Mouse (Mus musculus) E14TG2a.4 (cell line): ENCODE results near the gene Tacc2.
A peak's percentile ranks its signal among the peaks of the same experiment; 100 is the strongest.

Experiments used
- H3K27me3 ChIP-seq: 2 replicates; pipeline ENCODE4 v1.6.1; 2014; ENCODE audit warnings: low read length, control low read depth; ENCODE audit not compliant: insufficient read depth
- H3K36me3 ChIP-seq: 2 replicates; pipeline ENCODE4 v1.6.1; 2014; ENCODE audit warnings: low read length, control low read depth; ENCODE audit not compliant: insufficient read depth
- H3K4me1 ChIP-seq: replicated peaks from 2 replicates; pipeline ENCODE4 v1.6.1; 2014; ENCODE audit warnings: low read depth, low read length, control low read depth
- H3K4me3 ChIP-seq: replicated peaks from 2 replicates; pipeline ENCODE4 v1.5.1; 2014; ENCODE audit warnings: mild to moderate bottlenecking, low read length
- H3K9me3 ChIP-seq: 2 replicates; pipeline ENCODE4 v1.6.1; 2014; ENCODE audit warnings: low read length, control low read depth
- CTCF ChIP-seq: conservative IDR thresholded peaks from 2 replicates; pipeline ENCODE4 v1.5.1; 2014; ENCODE audit warnings: low read length
- NANOG ChIP-seq: IDR thresholded peaks from 2 replicates; pipeline ENCODE4 v1.6.1; 2014; ENCODE audit warnings: borderline replicate concordance, low read length, mixed read lengths
- POU5F1 ChIP-seq: IDR thresholded peaks from 2 replicates; pipeline ENCODE4 v1.6.1; 2014; ENCODE audit warnings: low read length, borderline replicate concordance

Tacc2 gene

DNA sequence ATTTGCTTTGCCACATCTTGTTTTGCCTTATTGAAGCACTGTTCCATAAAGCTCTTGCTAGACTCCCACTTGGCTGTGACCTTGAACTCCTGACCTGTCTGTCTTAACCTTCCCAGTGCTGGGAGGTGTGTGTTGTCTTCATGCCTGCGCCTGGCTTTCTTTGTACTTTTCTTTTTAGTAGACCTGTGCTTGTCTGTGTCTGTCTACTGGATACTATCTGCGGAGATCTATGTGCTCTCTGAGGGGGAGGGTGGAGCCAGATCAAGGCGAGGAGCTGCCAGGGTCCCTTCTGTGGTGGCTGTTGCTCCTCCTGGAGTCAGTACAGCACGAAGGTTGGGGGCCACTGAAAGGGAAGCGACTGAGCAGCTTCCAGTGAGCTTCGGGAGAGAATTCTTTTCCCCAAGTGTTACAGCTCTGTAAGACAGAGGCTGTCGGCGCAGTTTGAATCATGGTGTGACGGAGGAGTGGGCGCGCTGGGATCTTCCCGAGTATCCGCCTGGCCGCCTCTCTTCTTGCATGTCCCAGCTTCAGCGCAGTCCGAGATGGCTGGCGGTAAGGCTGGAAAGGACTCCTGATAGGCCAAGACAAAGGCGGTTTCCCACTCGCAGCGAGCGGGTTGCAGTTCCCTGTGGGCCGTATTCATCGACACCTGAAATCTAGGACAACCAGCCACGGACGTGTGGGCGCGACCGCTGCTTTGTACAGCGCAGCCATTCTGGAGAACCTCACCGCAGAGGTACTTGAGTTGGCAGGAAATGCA, 189.4 kb downstream of the Tacc2 start:
- Histone ChIP-seq H3K4me1 (peaks cover 36% of the 10 kb centered on the region), H3K9me3 (peaks cover 14% of the 10 kb centered on the region), H3K27me3 (no peaks in the 10 kb centered on the region), H3K4me3 (peak overlapping the region; percentile 69), H3K36me3 (peaks cover 27% of the 10 kb centered on the region)
- no peak for TF ChIP-seq NANOG

DNA sequence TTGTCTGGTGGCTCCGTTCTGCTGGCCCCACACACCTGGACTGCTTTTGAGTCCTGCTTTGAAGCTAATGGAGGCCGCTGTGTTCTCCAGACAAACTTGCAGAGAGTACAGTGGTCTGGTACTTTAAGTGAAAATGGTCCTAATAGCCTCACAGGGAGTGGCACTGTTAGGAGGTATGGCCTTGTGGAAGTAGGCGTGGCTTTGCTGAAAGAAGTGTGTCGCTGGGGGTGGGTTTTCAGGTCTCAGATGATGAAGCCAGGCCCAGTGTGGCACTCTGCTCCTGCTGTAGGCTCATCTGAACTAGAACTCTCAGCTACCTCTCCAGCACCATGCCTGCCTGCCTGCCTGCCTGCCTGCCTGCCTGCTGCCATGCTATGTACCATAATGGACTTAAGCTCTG, 190.9 kb downstream of the Tacc2 start:
- peaks cover 31% of the 10 kb centered on the region for H3K4me1 ChIP-seq
- no peaks in the 10 kb centered on the region for H3K27me3 ChIP-seq
- peaks cover 14% of the 10 kb centered on the region for H3K9me3 ChIP-seq
- TF ChIP-seq NANOG (no peak), POU5F1 (no peak), CTCF (no peak)
- H3K36me3 ChIP-seq, result peaks cover 25% of the 10 kb centered on the region
- no peak overlapping the region for H3K4me3 ChIP-seq

DNA sequence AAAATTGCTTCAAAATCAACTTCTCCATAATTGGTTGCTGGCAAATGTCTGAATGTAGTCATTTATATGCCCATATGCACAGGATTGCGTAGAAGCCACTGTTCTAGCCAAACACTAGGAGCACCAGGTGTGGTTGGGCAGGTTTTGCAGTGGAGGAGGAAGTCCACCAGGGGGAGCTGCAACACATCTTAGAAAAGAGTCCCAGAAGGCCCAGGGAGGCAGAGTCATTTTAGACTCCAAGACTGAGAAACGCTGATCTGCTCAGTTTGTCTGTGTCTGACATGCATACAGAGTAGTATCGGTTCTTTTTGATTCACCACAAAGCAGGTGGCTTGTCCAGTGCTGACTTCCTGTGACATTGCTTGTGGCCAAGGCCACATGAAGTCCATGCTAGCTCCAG, 193.5 kb downstream of the Tacc2 start:
- peaks cover 29% of the 10 kb centered on the region for H3K4me1 ChIP-seq
- H3K36me3 ChIP-seq, result no peaks in the 10 kb centered on the region
- TF ChIP-seq CTCF (peak; percentile 84), POU5F1 (no peak)
- H3K27me3 ChIP-seq, result 0 out of 2 replicates have a peak, but pooled peaks cover 2% of the 10 kb centered on the region
- peaks cover 14% of the 10 kb centered on the region for H3K9me3 ChIP-seq
- no peak overlapping the region for H3K4me3 ChIP-seq

GRCm38 (mm10) chr7:130773171-130773830, 196.1 kb downstream of the Tacc2 start:
- TF ChIP-seq CTCF (peak; percentile 90), POU5F1 (no peak)
- Histone ChIP-seq H3K4me1 (peaks cover 8% of the 10 kb centered on the region), H3K36me3 (no peaks in the 10 kb centered on the region), H3K27me3 (0 out of 2 replicates have a peak, but pooled peaks cover 2% of the 10 kb centered on the region), H3K9me3 (peaks cover 10% of the 10 kb centered on the region), H3K4me3 (no peak overlapping the region)

DNA sequence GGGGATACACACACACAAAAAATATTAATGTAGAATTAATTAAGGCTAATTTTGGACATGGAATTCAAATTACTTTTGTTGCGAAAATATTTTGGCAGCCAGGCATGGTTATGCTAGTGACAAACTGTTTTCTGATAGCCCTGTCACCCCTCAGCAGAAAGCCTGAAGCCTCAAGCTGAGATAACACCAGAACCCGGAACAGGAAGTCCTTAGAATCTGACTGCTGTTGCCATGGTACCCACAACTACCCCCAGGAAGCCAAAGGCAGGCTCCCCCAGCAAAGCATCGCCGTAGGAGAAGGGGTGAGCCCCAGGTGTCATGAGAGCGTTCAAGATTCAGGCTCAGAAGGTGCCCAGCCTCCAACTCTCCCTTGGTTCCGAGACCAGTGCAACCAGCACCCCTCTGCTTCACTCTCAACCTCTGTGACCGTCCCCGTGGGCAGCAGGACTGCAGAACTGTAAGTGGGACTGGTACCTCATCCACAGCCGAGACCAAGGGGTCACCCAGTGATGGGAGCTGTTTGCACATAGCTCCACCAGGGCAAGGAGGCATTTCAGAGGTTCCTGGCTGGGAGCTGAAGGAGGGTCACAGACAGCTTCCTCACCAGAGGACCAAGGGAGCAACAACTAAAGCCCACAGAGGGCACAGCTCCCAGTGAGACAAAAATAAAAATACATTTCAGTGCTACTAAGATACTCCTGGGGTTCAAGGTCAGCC, 196.8 kb downstream of the Tacc2 start, which contains the start of gene Btbd16:
TSS of gene Btbd16 (plus strand) at position 156 of the 717 bp plus-strand sequence.
- H3K27me3 ChIP-seq, result 0 out of 2 replicates have a peak, but pooled peaks cover 2% of the 10 kb centered on the region
- no peak within 1 kb of the TSS for H3K4me3 ChIP-seq
- H3K9me3 ChIP-seq, result 0 out of 2 replicates have a peak, but pooled peaks cover 2% of the 10 kb centered on the region
- H3K4me1 ChIP-seq, result peaks cover 8% of the 10 kb centered on the region
- TF ChIP-seq CTCF (no peak), POU5F1 (no peak), NANOG (no peak)
- H3K36me3 ChIP-seq, result no peaks in the 10 kb centered on the region

DNA sequence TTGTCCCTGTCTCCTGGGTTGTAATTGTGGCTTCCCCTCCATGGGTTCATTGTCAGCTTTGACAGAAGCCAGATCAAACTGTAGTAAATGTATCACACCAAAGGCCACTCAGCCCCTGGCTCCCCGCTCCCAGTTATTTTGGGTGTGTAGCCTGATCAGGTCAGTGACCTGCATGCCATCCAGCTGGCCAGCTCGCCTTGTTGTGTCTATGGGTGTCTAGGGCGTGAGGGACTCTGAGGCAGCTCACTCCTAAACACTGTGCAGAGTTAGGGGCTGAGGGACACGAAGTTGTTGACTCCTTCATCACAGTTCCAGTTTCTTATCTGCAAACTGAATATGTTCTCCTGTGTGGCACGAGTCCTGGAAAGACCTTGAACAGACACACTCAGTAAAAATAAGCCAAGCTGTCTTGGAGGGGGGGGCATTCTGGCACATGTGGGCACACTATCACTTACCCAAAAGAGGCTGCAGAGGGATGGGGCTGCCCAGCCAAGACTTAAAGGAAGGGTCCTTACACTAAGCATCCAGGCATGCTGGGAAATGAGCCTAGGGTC, 203.7 kb downstream of the Tacc2 start:
- no peaks in the 10 kb centered on the region for H3K36me3 ChIP-seq
- TF ChIP-seq NANOG, result no peak
- TF ChIP-seq CTCF, result no peak
- TF ChIP-seq POU5F1, result no peak
- H3K4me3 ChIP-seq, result no peak overlapping the region

DNA sequence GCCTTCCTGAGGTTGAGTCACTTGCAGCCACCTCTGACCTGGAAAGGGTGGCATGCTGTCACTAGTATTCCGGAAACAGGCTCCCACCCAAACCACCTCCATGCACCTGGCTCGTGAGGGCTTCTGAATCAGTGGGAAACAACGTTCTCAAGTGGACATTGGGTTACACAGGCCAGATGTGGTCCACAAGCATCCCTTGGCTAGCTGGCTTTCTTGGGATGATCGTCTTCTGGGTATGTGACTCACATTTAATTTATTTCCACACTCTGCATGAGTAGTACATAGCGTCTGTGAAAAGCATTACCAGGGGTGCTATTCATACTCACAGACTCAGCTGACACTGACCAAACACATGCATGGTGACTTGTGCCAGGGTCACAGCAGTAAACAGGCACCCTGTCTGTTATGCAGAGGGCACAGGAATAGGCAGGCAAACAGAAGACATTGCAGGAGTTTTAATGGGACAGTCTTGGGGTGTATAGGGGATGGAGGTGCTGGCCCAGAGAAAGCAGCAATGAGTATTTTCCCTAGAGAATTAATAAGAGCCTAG, 205.3 kb downstream of the Tacc2 start:
- Histone ChIP-seq H3K4me3 (no peak overlapping the region), H3K9me3 (no peaks in the 10 kb centered on the region), H3K36me3 (no peaks in the 10 kb centered on the region), H3K27me3 (peaks cover 5% of the 10 kb centered on the region; the same call in 1 of the 2 replicates), H3K4me1 (no peaks in the 10 kb centered on the region)
- TF ChIP-seq CTCF (no peak), NANOG (no peak), POU5F1 (no peak)

More for the DNA sequence above, 203.7 kb downstream of the Tacc2 start:
- no peaks in the 10 kb centered on the region for H3K9me3 ChIP-seq
- H3K4me1 ChIP-seq, result no peaks in the 10 kb centered on the region
- H3K27me3 ChIP-seq, result peaks cover 5% of the 10 kb centered on the region; the same call in 1 of the 2 replicates
